Mouse (Mus musculus): ENCODE results near the gene Lclat1. TPM values are rescaled to one million over a fixed set of nuclear protein-coding genes. Genes with fewer than 3 reads are reported as not detected.

The Lclat1 gene
- polyA plus RNA-seq, 1 experiment, result 12.4 TPM

DNA sequence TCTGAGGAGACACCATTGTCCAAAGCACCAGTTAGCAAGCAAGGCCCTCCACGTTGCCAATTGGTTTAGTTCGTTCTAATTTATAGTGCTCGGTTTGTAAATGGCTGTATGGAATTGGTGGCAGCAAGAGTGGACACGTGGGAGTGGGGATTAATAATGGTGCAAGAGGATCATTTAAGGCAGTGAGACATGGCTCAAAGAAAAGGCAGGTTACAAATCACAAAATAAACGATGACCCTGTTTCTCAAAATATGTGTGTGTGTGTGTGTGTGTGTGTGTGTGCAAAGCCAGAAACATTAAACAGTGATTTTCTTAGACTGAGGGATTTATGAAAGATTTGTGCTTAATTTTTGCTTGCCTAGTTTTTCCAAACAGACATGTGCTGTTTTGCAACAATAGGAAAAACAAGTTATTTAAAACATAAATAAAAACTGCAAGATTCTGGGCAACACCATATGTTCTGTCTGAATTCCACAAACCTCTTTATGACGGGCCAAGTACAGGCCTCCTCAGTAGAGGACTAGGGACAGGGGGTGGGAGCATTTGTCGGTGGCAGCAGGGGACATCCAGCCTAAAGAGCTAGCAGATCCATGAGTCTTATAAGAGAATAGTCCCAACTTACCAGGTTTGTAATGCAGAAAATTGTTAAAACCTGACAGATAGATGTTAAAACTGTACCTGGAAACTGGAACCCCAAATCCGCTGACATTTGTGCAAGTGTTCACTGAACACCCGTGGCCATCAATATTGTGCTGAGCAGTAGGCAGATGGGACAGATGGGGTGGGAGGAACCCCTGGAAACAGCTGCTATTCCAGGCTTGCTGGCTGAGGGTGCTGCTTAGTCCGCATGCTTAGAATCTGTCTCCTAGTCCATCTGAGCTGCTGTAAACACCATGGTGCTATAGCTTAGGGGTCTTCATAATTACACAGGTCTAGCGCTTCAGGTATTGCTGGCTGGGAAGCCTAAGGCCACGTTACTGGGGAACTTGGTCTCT, 15.4 kb upstream of the Lclat1 start:
- Histone ChIP-seq H3K27me3 (ENCODE audit: control insufficient read depth, insufficient read depth, low read length) (no peaks in the 10 kb centered on the region), H3K4me1 (ENCODE audit: control insufficient read depth, insufficient read depth, low read length) (no peaks in the 10 kb centered on the region), H3K4me3 (replicated peaks; ENCODE audit: insufficient read depth, low read depth, low read length) (no peak overlapping the region), H3K27ac (ENCODE audit: insufficient read depth, low read length) (no peak overlapping the region)
- 73% methylated on average over 12 of the region's 12 CpGs for WGBS
- TF ChIP-seq CTCF (IDR thresholded peaks at IDR 0.05; ENCODE audit: borderline replicate concordance, insufficient read depth, low read depth, low read length), result no peak
- TF ChIP-seq POLR2A (IDR thresholded peaks at IDR 0.05; ENCODE audit: borderline replicate concordance, insufficient read depth, low read length), result no peak
- DNase-seq, result no peak

DNA sequence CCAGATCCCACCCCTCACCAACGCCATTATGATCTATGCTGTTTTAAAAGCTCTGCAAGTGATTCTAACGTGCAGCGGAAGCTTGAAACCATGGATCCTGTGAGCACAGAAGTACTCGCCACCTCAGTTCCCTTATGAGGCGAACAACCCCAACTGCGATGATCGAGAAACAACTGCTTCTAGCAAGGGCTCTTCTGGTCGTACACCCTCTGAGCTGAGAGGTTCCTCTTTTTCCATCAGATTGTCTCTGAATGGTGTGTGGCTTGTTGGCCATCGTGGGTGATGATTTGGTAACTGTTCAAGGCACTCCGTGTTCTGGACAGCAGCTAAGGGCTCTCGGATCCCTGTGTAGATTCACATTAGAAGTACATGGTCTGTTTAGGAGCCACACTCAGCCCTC, 12.7 kb upstream of the Lclat1 start:
- Histone ChIP-seq H3K27me3 (ENCODE audit: control insufficient read depth, insufficient read depth, low read length) (no peaks in the 10 kb centered on the region), H3K4me1 (ENCODE audit: control insufficient read depth, insufficient read depth, low read length) (no peaks in the 10 kb centered on the region), H3K4me3 (replicated peaks; ENCODE audit: insufficient read depth, low read depth, low read length) (no peak overlapping the region), H3K27ac (ENCODE audit: insufficient read depth, low read length) (no peak overlapping the region)
- no peak for DNase-seq
- TF ChIP-seq CTCF (IDR thresholded peaks at IDR 0.05; ENCODE audit: borderline replicate concordance, insufficient read depth, low read depth, low read length), result no peak
- no peak for TF ChIP-seq POLR2A (IDR thresholded peaks at IDR 0.05; ENCODE audit: borderline replicate concordance, insufficient read depth, low read length)
- WGBS, result 89% methylated on average over 11 of the region's 11 CpGs

DNA sequence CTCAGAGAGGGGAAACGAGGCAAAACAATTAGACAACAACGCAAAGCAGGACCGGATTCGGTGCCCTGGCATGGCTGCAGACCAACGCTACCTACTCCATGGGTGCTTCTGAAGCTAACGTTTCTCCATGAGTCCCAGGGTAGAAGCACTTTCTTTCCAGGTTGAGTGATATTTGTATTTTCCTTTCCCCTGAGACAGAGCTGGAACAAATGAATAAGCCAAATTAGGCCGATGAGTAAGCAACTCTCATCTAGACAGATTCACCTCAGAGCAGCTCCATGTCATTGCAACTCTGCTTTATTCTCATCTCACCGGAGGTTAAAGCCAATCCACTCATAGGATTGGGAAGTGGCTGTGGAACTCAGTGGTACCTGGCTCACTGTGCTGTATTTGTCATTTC, 12.2 kb upstream of the Lclat1 start:
- no peak overlapping the region for H3K4me3 ChIP-seq (replicated peaks; ENCODE audit: insufficient read depth, low read depth, low read length)
- no peak overlapping the region for H3K27ac ChIP-seq (ENCODE audit: insufficient read depth, low read length)
- 89% methylated on average over 8 of the region's 8 CpGs for WGBS
- no peaks in the 10 kb centered on the region for H3K27me3 ChIP-seq (ENCODE audit: control insufficient read depth, insufficient read depth, low read length)
- no peak for TF ChIP-seq POLR2A (IDR thresholded peaks at IDR 0.05; ENCODE audit: borderline replicate concordance, insufficient read depth, low read length)
- no peaks in the 10 kb centered on the region for H3K4me1 ChIP-seq (ENCODE audit: control insufficient read depth, insufficient read depth, low read length)
- DNase-seq, result no peak

DNA sequence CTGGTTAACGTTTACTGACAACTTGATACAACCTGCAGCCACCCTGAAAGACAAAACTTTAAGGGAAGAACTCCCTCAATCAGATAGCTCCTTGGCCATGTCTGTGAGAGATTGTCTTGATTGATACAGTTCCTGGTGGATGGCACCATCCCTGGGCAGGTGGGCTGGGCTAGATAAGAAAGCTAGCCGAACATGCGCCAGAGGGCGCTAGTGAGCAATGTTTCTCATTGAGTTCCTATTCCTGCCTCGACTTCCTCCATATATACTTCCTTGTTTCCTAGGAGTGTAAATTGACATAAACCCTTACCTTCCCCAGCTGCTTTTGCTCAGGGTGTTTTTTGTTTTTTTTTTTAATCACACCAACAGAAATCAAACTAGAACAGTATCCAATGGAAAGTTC, 11.3 kb upstream of the Lclat1 start:
- TF ChIP-seq POLR2A (IDR thresholded peaks at IDR 0.05; ENCODE audit: borderline replicate concordance, insufficient read depth, low read length) (no peak), CTCF (IDR thresholded peaks at IDR 0.05; ENCODE audit: borderline replicate concordance, insufficient read depth, low read depth, low read length) (peak; percentile 57)
- no peaks in the 10 kb centered on the region for H3K27me3 ChIP-seq (ENCODE audit: control insufficient read depth, insufficient read depth, low read length)
- WGBS, result 34% methylated on average over 5 of the region's 5 CpGs

DNA sequence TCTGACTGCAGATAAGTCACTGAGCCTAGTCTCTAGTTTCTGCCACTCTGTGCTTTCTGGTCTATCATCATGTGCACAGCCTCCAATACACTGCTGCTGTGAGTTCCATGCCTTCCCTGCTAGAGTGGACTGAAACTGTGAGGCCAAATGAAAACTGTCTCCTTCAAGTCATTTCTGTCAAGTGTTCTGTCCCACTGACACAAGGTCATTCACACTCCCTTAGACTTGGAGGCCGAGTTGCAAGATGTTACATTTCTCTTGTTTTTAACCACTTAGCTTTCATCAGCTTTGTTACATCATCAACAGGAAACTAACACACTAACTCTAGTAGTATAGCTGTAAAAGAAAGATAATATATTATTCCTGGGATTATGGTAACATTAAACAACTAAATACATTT, 9.1 kb upstream of the Lclat1 start:
- 76% methylated on average over 1 of the region's 1 CpGs for WGBS
- DNase-seq, result no peak
- Histone ChIP-seq H3K27ac (ENCODE audit: insufficient read depth, low read length) (no peak overlapping the region), H3K27me3 (ENCODE audit: control insufficient read depth, insufficient read depth, low read length) (no peaks in the 10 kb centered on the region), H3K4me1 (ENCODE audit: control insufficient read depth, insufficient read depth, low read length) (no peaks in the 10 kb centered on the region), H3K4me3 (replicated peaks; ENCODE audit: insufficient read depth, low read depth, low read length) (no peak overlapping the region)
- TF ChIP-seq POLR2A (IDR thresholded peaks at IDR 0.05; ENCODE audit: borderline replicate concordance, insufficient read depth, low read length) (no peak), CTCF (IDR thresholded peaks at IDR 0.05; ENCODE audit: borderline replicate concordance, insufficient read depth, low read depth, low read length) (no peak)

More for the DNA sequence above, 11.3 kb upstream of the Lclat1 start:
- Histone ChIP-seq H3K4me1 (ENCODE audit: control insufficient read depth, insufficient read depth, low read length) (no peaks in the 10 kb centered on the region), H3K4me3 (replicated peaks; ENCODE audit: insufficient read depth, low read depth, low read length) (no peak overlapping the region), H3K27ac (ENCODE audit: insufficient read depth, low read length) (no peak overlapping the region)
- DNase-seq, result no peak

DNA sequence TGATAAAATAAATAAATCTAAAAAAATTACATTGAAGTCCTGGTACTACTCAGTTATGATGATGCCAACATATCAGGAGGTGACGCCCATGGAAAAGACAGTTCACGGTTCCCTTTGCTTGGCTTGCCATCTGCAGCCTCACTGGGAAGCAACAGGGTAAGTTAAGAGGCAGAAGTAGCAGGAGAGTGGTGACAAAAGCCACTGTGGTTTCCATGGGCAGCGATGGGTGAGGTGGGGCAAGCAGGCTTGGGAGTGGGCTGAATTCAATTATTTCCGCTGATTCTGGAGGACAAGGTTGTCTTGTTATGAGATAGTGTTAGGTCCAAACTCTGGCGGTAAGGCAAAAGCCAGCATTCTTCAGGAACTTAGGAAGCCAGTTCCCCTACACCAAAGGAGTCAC, 7.4 kb upstream of the Lclat1 start:
- TF ChIP-seq CTCF (IDR thresholded peaks at IDR 0.05; ENCODE audit: borderline replicate concordance, insufficient read depth, low read depth, low read length) (no peak), POLR2A (IDR thresholded peaks at IDR 0.05; ENCODE audit: borderline replicate concordance, insufficient read depth, low read length) (no peak)
- DNase-seq, result no peak
- 88% methylated on average over 5 of the region's 5 CpGs for WGBS
- H3K27ac ChIP-seq (ENCODE audit: insufficient read depth, low read length), result no peak overlapping the region
- no peak overlapping the region for H3K4me3 ChIP-seq (replicated peaks; ENCODE audit: insufficient read depth, low read depth, low read length)
- H3K27me3 ChIP-seq (ENCODE audit: control insufficient read depth, insufficient read depth, low read length), result no peaks in the 10 kb centered on the region
- H3K4me1 ChIP-seq (ENCODE audit: control insufficient read depth, insufficient read depth, low read length), result no peaks in the 10 kb centered on the region

DNA sequence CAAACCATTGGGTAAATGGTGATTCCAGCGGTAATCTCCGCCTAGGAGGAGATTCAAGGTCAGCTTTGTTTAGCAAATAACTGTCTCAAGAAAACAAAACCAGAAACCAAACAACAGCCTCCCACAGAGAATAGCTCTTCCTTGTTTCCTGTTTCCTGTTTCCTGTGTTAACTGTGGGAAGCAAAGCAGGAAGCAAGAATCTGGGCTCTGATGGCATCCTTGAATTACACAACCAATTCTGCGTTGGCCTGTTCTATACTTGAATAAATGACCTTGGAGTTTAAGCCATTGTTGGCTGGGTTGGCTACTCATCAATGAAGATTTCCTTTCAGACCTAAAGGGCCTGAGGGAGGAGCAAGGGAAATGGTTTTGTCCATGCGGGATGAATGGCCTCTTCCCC, 5.2 kb upstream of the Lclat1 start:
- no peak for TF ChIP-seq CTCF (IDR thresholded peaks at IDR 0.05; ENCODE audit: borderline replicate concordance, insufficient read depth, low read depth, low read length)
- TF ChIP-seq POLR2A (IDR thresholded peaks at IDR 0.05; ENCODE audit: borderline replicate concordance, insufficient read depth, low read length), result no peak
- Histone ChIP-seq H3K27ac (ENCODE audit: insufficient read depth, low read length) (no peak overlapping the region), H3K4me1 (ENCODE audit: control insufficient read depth, insufficient read depth, low read length) (no peaks in the 10 kb centered on the region), H3K27me3 (ENCODE audit: control insufficient read depth, insufficient read depth, low read length) (no peaks in the 10 kb centered on the region; the same call in 1 of the 2 replicates), H3K4me3 (replicated peaks; ENCODE audit: insufficient read depth, low read depth, low read length) (no peak overlapping the region)
- WGBS, result 84% methylated on average over 4 of the region's 4 CpGs
- DNase-seq, result no peak

All from cerebellum, adult 2 months (tissue).